Mouse (Mus musculus): ENCODE measurements around the gene Rasgef1b. TPM values are rescaled to one million over a fixed set of nuclear protein-coding genes. Genes with fewer than 3 reads are reported as not detected.

Rasgef1b gene
- polyA plus RNA-seq, 1 experiment = 0.26 TPM

DNA sequence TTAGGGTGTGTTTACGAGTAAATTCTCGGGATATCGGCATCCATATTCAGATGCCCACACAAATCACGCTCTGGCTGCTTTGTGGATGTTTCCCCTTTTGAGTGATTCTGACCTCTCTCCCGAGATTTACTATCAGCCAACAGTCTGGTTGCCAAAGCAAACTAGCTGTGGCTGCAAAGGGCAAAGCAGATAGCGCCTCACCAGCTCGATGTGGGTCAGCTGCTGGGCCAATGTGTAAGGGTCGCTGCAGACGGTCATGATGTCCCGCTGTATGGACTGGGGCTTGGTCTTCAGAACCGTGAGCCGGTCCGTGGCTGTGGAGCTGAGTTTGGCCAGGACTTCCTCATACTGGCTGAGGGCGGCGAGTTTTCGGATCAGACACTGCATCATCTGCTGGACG lies 494.6 kb downstream of the Rasgef1b start:
- TF ChIP-seq POLR2A (IDR thresholded peaks at IDR 0.05; ENCODE audit: insufficient read length, low read depth) (no peak), SRF (IDR thresholded peaks at IDR 0.05; ENCODE audit: control insufficient read depth, insufficient read length, low read depth) (no peak), TCF3 (IDR thresholded peaks at IDR 0.05; ENCODE audit: insufficient read length, low read depth) (no peak), REST (IDR thresholded peaks at IDR 0.05; ENCODE audit: insufficient read depth, insufficient read length) (no peak), TCF12 (IDR thresholded peaks at IDR 0.05; ENCODE audit: insufficient read depth, poor library complexity, severe bottlenecking) (no peak), CEBPB (IDR thresholded peaks at IDR 0.05; ENCODE audit: insufficient read depth, poor library complexity, severe bottlenecking) (no peak), POLR2AphosphoS2 (IDR thresholded peaks at IDR 0.05; ENCODE audit: insufficient read length, low read depth) (no peak), MYOD1 (IDR thresholded peaks at IDR 0.05; ENCODE audit: control insufficient read depth in 1 of 3, insufficient read length in 2 of 3, low read depth in 2 of 3) (no peak), MAX (IDR thresholded peaks at IDR 0.05; ENCODE audit: low read depth) (no peak), USF1 (IDR thresholded peaks at IDR 0.05; ENCODE audit: low read depth) (no peak), MYOG (IDR thresholded peaks at IDR 0.05; ENCODE audit: control insufficient read depth in 1 of 3, insufficient read depth in 1 of 3, insufficient read length in 2 of 3, low read depth in 2 of 3) (no peak), E2F4 (IDR thresholded peaks at IDR 0.05; ENCODE audit: insufficient read depth) (no peak)
- Histone ChIP-seq H3K4me3 (no peak overlapping the region), H3K4me2 (ENCODE audit: low read depth) (no peak overlapping the region), H3K27me3 (ENCODE audit: control insufficient read depth, insufficient read depth, insufficient read length) (no peaks in the 10 kb centered on the region), H3K36me3 (ENCODE audit: control insufficient read depth, insufficient read depth) (no peaks in the 10 kb centered on the region), H3ac (ENCODE audit: control insufficient read depth, insufficient read length) (no peak overlapping the region), H3K79me2 (ENCODE audit: control insufficient read depth, insufficient read depth) (no peaks in the 10 kb centered on the region)

DNA sequence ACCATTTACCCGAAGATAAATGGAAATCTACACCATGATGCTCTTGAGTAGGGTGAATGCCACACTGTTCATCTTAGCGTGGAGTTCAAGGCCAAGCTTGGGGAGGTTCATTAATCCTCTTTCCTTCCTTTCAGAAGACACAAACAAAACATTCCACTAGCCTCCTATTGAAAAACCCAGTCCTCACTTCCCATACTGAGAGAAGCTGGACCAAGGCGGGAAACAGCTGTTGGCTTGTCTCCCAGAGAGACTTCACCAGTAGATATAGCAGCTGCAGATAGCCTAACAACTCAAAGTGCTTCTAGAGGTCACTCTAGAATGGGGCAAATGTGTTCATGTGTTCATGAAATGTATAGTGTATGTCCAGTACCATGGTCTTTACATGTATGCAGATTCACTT lies 495.7 kb downstream of the Rasgef1b start:
- no peaks in the 10 kb centered on the region for H3K36me3 ChIP-seq (ENCODE audit: control insufficient read depth, insufficient read depth)
- H3K4me2 ChIP-seq (ENCODE audit: low read depth) = no peak overlapping the region
- no peak overlapping the region for H3ac ChIP-seq (ENCODE audit: control insufficient read depth, insufficient read length)
- no peaks in the 10 kb centered on the region for H3K79me2 ChIP-seq (ENCODE audit: control insufficient read depth, insufficient read depth)
- H3K27me3 ChIP-seq (ENCODE audit: control insufficient read depth, insufficient read depth, insufficient read length) = no peaks in the 10 kb centered on the region
- TF ChIP-seq TCF3 (IDR thresholded peaks at IDR 0.05; ENCODE audit: insufficient read length, low read depth) (no peak), CEBPB (IDR thresholded peaks at IDR 0.05; ENCODE audit: insufficient read depth, poor library complexity, severe bottlenecking) (no peak), MYOD1 (IDR thresholded peaks at IDR 0.05; ENCODE audit: control insufficient read depth in 1 of 3, insufficient read length in 2 of 3, low read depth in 2 of 3) (no peak), POLR2A (IDR thresholded peaks at IDR 0.05; ENCODE audit: insufficient read length, low read depth) (no peak), USF1 (IDR thresholded peaks at IDR 0.05; ENCODE audit: low read depth) (no peak), MYOG (IDR thresholded peaks at IDR 0.05; ENCODE audit: control insufficient read depth in 1 of 3, insufficient read depth in 1 of 3, insufficient read length in 2 of 3, low read depth in 2 of 3) (no peak), SRF (IDR thresholded peaks at IDR 0.05; ENCODE audit: control insufficient read depth, insufficient read length, low read depth) (no peak), MAX (IDR thresholded peaks at IDR 0.05; ENCODE audit: low read depth) (no peak), TCF12 (IDR thresholded peaks at IDR 0.05; ENCODE audit: insufficient read depth, poor library complexity, severe bottlenecking) (no peak), POLR2AphosphoS2 (IDR thresholded peaks at IDR 0.05; ENCODE audit: insufficient read length, low read depth) (no peak), REST (IDR thresholded peaks at IDR 0.05; ENCODE audit: insufficient read depth, insufficient read length) (no peak)
- no peak overlapping the region for H3K4me3 ChIP-seq

DNA sequence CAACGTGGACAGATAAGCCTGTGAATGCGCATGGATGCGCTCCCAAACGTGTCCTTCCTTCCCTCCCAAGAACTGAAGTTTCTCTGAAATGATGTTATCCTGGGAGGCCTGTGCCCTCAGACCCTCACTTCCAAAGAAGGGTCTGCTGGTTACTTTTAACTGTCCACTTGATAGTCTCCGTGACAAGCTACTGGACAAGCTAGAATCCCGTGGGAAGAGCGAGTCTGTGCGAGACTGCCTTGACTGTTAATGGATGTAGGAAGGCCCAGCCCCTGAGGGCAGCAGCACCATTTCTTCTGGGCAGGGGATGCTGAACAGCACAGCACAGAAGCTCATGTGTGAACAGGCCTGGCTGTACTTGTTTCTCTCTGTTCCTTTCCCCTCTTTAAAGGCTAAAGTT lies 496.5 kb downstream of the Rasgef1b start:
- Histone ChIP-seq H3K79me2 (ENCODE audit: control insufficient read depth, insufficient read depth) (no peaks in the 10 kb centered on the region), H3ac (ENCODE audit: control insufficient read depth, insufficient read length) (no peak overlapping the region), H3K4me2 (ENCODE audit: low read depth) (no peak overlapping the region), H3K4me3 (no peak overlapping the region), H3K27me3 (ENCODE audit: control insufficient read depth, insufficient read depth, insufficient read length) (no peaks in the 10 kb centered on the region), H3K36me3 (ENCODE audit: control insufficient read depth, insufficient read depth) (no peaks in the 10 kb centered on the region)
- TF ChIP-seq USF1 (IDR thresholded peaks at IDR 0.05; ENCODE audit: low read depth) (no peak), TCF3 (IDR thresholded peaks at IDR 0.05; ENCODE audit: insufficient read length, low read depth) (no peak), CEBPB (IDR thresholded peaks at IDR 0.05; ENCODE audit: insufficient read depth, poor library complexity, severe bottlenecking) (no peak), MYOG (IDR thresholded peaks at IDR 0.05; ENCODE audit: control insufficient read depth in 1 of 3, insufficient read depth in 1 of 3, insufficient read length in 2 of 3, low read depth in 2 of 3) (no peak)

DNA sequence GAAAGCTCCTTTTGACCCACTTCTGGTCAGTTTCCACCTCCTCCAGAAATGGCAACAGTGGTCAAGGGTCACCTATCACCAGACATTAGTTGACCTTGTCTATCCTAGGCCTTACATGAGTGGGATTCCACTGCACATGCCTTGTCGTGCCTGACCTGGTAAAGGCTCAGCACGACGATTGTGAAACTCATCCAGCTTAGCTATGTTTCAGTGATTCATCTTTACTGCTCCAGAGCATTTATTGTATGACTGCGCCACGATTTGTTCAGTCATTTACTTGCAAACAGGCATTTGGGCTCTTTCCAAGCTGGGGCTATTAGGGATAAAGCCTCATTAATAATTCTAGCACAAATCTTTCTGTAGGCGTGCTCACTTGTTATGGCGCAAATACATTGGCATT lies 498.4 kb downstream of the Rasgef1b start:
- TF ChIP-seq MYOG (IDR thresholded peaks at IDR 0.05; ENCODE audit: control insufficient read depth in 1 of 3, insufficient read depth in 1 of 3, insufficient read length in 2 of 3, low read depth in 2 of 3) = no peak
- TF ChIP-seq CEBPB (IDR thresholded peaks at IDR 0.05; ENCODE audit: insufficient read depth, poor library complexity, severe bottlenecking) = no peak
- TF ChIP-seq POLR2AphosphoS2 (IDR thresholded peaks at IDR 0.05; ENCODE audit: insufficient read length, low read depth) = no peak
- Histone ChIP-seq H3K27me3 (ENCODE audit: control insufficient read depth, insufficient read depth, insufficient read length) (no peaks in the 10 kb centered on the region), H3ac (ENCODE audit: control insufficient read depth, insufficient read length) (no peak overlapping the region), H3K4me3 (no peak overlapping the region), H3K36me3 (ENCODE audit: control insufficient read depth, insufficient read depth) (no peaks in the 10 kb centered on the region), H3K79me2 (ENCODE audit: control insufficient read depth, insufficient read depth) (no peaks in the 10 kb centered on the region), H3K4me2 (ENCODE audit: low read depth) (no peak overlapping the region)

DNA sequence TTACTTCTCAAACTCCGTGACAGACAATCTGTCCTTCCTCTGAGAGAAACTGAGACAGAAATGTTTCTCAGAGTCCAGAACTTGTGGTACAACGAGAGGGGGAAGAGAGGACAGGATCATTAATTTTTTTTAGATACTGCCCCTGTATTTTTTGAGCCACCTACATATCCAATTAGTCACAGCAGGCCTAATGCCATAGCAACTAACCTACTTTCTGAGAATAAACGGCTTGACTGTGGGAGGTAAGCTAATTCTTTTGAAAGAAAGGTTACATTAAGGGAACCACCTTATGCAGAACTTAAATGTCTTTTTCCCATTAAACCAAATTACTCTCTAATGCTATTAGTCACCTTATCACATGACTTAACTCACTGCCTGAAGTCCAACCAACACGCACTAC lies 501.5 kb downstream of the Rasgef1b start:
- TF ChIP-seq POLR2A (IDR thresholded peaks at IDR 0.05; ENCODE audit: insufficient read length, low read depth) = no peak
- TF ChIP-seq CEBPB (IDR thresholded peaks at IDR 0.05; ENCODE audit: insufficient read depth, poor library complexity, severe bottlenecking) = no peak
- TF ChIP-seq E2F4 (IDR thresholded peaks at IDR 0.05; ENCODE audit: insufficient read depth) = no peak
- TF ChIP-seq SRF (IDR thresholded peaks at IDR 0.05; ENCODE audit: control insufficient read depth, insufficient read length, low read depth) = no peak
- no peak for TF ChIP-seq USF1 (IDR thresholded peaks at IDR 0.05; ENCODE audit: low read depth)
- TF ChIP-seq TCF12 (IDR thresholded peaks at IDR 0.05; ENCODE audit: insufficient read depth, poor library complexity, severe bottlenecking) = no peak
- TF ChIP-seq MAX (IDR thresholded peaks at IDR 0.05; ENCODE audit: low read depth) = no peak
- TF ChIP-seq TCF3 (IDR thresholded peaks at IDR 0.05; ENCODE audit: insufficient read length, low read depth) = no peak
- TF ChIP-seq REST (IDR thresholded peaks at IDR 0.05; ENCODE audit: insufficient read depth, insufficient read length) = no peak
- no peak for TF ChIP-seq POLR2AphosphoS2 (IDR thresholded peaks at IDR 0.05; ENCODE audit: insufficient read length, low read depth)
- no peak for TF ChIP-seq MYOG (IDR thresholded peaks at IDR 0.05; ENCODE audit: control insufficient read depth in 1 of 3, insufficient read depth in 1 of 3, insufficient read length in 2 of 3, low read depth in 2 of 3)
- no peak for TF ChIP-seq MYOD1 (IDR thresholded peaks at IDR 0.05; ENCODE audit: control insufficient read depth in 1 of 3, insufficient read length in 2 of 3, low read depth in 2 of 3)
- Histone ChIP-seq H3K27me3 (ENCODE audit: control insufficient read depth, insufficient read depth, insufficient read length) (no peaks in the 10 kb centered on the region), H3K4me3 (no peak overlapping the region), H3ac (ENCODE audit: control insufficient read depth, insufficient read length) (no peak overlapping the region), H3K79me2 (ENCODE audit: control insufficient read depth, insufficient read depth) (no peaks in the 10 kb centered on the region), H3K4me2 (ENCODE audit: low read depth) (no peak overlapping the region), H3K36me3 (ENCODE audit: control insufficient read depth, insufficient read depth) (no peaks in the 10 kb centered on the region)
